Mouse (Mus musculus): ENCODE measurements at regions not wholly inside any gene's neighbourhood (a gene's known extent, or its start where the extent isn't known, plus 50 kb on each side); places are given as distances from the start of the nearest gene placed in this dataset.

- DNase-seq, result peak; percentile 65
Observed at GRCm38 (mm10) chr14:100607109-100607508, 322.6 kb upstream of the Klf12 start.

DNA sequence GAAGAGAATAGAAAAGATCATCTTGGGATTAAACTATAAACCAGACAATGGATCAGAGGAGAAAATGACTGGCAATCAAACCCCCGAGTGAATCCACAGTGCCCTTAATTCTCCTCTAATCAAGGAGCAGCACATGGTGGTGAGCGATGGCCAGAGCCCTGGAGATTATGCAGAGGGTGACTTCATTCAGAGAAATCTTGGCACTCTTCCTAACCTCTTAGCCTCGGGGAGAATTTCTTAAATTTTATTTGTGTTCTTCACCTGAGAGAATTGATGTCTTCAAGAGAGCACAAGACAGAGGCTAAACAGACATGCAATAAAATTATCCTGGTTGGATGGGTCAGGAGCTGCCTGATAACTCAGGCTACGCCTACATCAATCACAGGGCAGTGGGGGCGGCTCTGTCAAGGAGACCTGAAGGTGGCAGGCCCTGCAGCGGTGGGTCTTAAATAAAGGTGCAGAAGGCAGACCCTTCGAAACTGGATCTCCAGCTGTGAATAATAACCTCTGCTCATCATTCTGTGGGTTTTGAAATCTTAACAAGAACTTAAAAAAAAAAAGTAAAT lies 316.5 kb upstream of the Klf12 start:
- no peak for DNase-seq

- DNase-seq, result no peak
Observed at GRCm38 (mm10) chr14:100570026-100570425, 285.5 kb upstream of the Klf12 start.

- DNase-seq, result no peak
Observed at GRCm38 (mm10) chr14:100561884-100562283, 277.4 kb upstream of the Klf12 start.

GRCm38 (mm10) chr14:100558378-100558777 lies 273.9 kb upstream of the Klf12 start:
- DNase-seq, result peak; percentile 56

- DNase-seq, result no peak
Observed at GRCm38 (mm10) chr14:100552466-100552865, 268.0 kb upstream of the Klf12 start.

DNA sequence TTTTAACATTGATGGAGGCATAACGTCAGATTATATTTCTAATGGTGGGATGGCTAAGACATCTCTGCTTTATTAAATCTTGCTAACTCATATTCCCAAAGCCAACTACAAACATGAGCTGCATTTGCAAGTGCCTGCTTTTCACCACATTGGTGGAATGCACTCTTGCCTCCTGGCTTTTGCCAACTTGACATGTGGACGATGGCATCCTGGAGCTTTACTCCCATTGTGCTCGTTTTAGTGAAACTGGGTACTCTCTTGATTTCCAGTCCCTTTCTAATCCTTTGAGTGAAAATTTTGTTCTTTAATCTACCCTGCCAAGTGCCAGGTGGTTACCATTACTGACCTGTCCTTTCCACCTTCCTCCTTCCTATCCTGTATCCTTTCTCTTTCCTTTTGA lies 265.8 kb upstream of the Klf12 start:
- DNase-seq, result no peak

- DNase-seq, result no peak
Observed at GRCm38 (mm10) chr14:100530217-100530616, 245.7 kb upstream of the Klf12 start.

GRCm38 (mm10) chr14:100529758-100530157 lies 245.3 kb upstream of the Klf12 start:
- no peak for DNase-seq

- no peak for DNase-seq
Observed at GRCm38 (mm10) chr14:100509396-100509795, 224.9 kb upstream of the Klf12 start.

DNA sequence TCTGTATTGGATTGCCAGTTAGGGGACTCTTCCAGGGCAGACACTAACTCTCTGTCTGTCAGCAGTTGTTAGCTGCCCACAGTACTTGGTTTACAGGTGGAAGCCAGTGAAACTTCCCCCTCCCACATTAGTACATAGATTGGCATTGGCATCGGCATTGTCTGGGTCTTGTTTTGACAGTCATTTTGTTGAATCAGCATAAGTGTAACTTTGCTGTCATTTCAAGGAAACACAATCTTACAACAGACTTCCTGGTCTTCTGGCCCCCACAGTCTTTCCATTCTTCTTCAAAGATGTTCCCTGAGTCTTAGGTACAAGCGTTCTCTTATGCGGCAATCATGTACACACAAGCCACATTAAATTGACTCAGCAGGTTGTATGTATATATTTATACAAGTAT lies 223.6 kb upstream of the Klf12 start:
- no peak for DNase-seq

DNA sequence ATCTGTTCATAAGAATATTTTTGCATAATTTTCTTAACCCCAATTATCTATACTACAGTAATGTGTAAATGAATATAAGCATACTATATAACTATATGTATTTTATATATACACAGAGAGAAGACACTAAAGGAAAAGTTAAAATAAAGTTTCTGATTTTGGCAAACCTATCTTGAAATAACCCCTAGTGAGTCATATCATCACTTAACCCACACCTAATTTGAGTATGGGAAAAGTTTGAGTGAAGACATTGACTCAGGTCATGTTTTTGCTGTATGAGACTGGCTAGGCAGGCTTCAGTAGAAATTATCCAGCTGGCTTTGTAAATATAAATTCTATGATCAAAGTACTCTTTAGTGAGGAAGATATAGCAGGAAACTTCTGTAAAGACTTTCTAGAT lies 223.1 kb upstream of the Klf12 start:
- no peak for DNase-seq

GRCm38 (mm10) chr14:100488837-100489236 lies 204.4 kb upstream of the Klf12 start:
- no peak for DNase-seq

- peak; percentile 43 for DNase-seq
Observed at GRCm38 (mm10) chr14:100485489-100485888, 201.0 kb upstream of the Klf12 start.

- DNase-seq, result no peak
Observed at GRCm38 (mm10) chr14:100484101-100484500, 199.6 kb upstream of the Klf12 start.

- no peak for DNase-seq
Observed at GRCm38 (mm10) chr14:100477595-100478380, 193.3 kb upstream of the Klf12 start.

GRCm38 (mm10) chr14:100468311-100468710 lies 183.8 kb upstream of the Klf12 start:
- no peak for DNase-seq

GRCm38 (mm10) chr14:100462321-100462720 lies 177.8 kb upstream of the Klf12 start:
- DNase-seq, result no peak

DNA sequence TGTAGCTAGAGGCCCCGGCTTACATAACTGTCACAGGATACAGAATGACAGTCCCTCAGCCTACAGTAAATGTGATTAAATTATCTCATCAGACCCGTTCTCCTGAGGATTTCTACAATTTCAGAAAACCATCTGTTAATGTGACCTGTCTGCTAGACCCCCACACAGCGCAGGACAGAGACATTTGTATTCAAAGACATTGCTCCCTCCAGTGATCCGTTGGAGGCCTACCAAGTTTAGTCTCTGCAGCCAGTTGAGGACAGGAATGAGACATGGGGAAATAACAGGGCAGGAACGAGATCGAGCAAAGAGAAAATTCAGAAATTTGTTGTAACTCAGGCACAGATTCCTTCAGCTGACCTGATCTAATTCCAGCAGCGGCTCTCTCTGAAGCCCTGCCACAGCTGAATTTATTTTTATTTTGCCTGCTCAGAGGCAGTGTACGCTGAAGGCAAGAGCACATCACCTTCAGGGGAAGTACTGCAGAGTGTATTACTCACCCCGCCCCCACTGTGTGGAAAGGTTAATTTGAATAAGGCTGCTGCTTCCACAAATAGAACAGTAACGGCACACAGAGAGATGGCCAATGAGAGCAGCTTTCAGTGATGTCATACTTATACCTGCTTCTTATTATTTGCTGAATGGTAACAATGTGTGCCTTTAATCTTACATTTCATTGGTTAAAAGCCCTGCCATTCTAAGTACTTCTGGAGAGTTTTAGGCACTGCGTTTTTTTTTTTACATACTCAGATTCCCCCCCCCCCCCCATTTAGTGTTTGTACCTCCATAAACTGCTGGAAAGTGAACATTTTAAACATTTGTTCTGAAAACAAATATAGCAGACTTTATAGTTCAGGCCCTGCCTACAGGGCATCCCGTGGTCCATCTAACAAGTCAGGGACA lies 176.9 kb upstream of the Klf12 start:
- peak; percentile 16 for DNase-seq

GRCm38 (mm10) chr14:100459601-100460290 lies 175.3 kb upstream of the Klf12 start:
- no peak for DNase-seq

DNA sequence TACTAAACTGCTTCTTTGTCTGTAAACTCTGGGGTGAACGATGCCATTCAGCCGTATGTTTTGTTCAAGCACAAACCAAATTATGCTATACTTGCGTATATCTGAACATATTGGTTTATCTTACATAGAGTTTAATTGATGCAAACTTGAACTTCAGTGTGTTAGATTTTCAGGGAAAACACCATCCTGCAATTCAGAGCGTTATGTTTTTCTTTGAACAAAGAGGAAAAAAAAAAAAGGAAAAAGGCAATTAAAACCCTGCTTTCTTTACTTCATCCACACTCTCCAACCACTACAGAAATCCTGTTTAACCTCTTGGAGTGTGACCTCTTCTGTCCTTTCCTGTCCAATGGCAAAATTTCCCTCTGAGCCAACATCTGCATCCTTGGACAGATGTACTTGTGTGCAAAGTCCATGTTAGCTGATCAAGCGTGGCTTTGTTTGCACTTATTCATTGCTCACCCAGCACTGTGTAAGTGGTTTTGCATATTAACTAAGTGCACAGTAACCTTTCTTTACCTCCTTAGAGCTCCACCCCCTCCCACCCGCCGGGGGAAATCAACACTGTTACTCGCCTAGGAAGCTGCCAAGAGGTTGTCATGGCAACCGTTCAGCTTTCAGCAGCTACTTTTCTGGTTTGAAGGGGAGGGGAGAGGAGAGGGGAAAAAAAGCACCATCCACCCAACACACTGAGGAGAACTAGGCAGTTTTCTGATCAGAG lies 174.4 kb upstream of the Klf12 start:
- peak; percentile 58 for DNase-seq
